Mouse (Mus musculus) T-helper 2 cell (primary cell): ENCODE measurements around the gene Bbs2.

ENCODE experiments used
- in situ Hi-C: fragments of 300-600 bp; cut with MboI, MseI; formaldehyde crosslinking; loops from one replicate; pipeline ENCODE4 v1.15.1; 2025; ENCODE audit warnings: high pct_unique_total_duplicates

Gene Bbs2

GRCm38 (mm10) chr8:94098996-94099395 lies 268 bp upstream of the Bbs2 start:
- in situ Hi-C loops, result loop anchor here (5.0 kb wide), 1 partner anchor 62 kb away; the partner anchor contains the start of genes Nudt21 and Ogfod1

- in situ Hi-C loops, result no loop called here
Observed at GRCm38 (mm10) chr8:94094281-94094680, 4.4 kb downstream of the Bbs2 start.

DNA sequence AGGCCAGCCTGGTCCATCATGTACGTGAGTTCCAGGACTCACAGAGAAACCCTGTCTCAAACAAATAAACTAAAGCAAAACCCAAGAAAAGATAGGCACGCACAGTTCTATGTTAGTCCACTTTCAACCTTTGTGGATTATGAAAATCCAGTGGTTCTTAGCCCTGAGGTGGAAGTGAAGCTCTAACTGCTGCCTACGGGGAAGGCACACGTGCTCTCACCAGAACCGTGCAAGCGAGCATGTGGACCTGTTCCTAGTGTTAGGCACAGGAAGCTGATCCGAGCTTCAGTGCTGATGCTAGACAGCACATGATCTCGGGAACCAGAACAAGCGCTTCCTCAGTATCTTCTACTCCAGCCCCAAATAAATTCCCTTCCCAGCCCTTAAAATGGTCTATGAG lies 5.9 kb downstream of the Bbs2 start:
- in situ Hi-C loops, result no loop called here

DNA sequence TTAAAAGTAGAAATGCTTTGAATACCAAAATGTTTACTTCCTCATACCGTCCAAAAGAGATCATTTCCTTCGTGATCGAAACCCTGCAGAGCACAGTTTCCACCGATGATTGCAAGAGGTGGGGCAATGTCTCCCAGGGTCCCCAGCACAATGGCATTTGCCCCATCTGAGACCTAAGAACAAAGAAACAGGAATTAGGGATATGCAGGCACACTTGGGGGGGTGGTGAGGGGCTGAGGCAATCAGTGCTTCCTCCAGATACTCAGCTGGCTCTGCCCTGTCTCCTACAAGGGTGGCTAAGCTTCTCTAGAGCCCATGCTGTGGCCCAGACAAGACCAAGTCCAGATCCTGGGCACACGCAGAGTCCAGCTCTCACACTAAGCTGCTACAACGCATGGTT lies 9.0 kb downstream of the Bbs2 start:
- in situ Hi-C loops, result no loop called here

GRCm38 (mm10) chr8:94087964-94088363 lies 10.8 kb downstream of the Bbs2 start:
- in situ Hi-C loops, result no loop called here

GRCm38 (mm10) chr8:94076461-94077192 lies 22.1 kb downstream of the Bbs2 start:
- in situ Hi-C loops, result no loop called here

DNA sequence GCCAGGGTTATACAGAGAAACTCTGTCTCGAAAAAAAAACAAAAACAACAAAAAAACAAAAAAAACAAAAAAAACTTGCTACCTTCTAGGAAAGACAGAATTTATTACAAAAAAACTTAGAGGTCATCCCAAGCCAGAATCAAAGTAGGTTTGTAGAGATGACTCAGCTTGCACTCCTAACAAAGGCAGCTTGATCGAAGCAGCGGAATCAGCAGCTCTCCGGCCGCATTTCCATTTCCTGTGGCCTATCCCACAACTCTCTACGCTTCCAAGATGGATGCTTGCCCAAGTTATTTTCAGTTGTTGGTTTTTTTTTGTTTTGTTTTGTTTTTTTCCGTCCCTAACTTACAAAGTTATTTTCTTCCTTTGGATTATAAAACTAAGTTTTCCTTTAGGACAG lies 29.9 kb downstream of the Bbs2 start:
- in situ Hi-C loops, result no loop called here

DNA sequence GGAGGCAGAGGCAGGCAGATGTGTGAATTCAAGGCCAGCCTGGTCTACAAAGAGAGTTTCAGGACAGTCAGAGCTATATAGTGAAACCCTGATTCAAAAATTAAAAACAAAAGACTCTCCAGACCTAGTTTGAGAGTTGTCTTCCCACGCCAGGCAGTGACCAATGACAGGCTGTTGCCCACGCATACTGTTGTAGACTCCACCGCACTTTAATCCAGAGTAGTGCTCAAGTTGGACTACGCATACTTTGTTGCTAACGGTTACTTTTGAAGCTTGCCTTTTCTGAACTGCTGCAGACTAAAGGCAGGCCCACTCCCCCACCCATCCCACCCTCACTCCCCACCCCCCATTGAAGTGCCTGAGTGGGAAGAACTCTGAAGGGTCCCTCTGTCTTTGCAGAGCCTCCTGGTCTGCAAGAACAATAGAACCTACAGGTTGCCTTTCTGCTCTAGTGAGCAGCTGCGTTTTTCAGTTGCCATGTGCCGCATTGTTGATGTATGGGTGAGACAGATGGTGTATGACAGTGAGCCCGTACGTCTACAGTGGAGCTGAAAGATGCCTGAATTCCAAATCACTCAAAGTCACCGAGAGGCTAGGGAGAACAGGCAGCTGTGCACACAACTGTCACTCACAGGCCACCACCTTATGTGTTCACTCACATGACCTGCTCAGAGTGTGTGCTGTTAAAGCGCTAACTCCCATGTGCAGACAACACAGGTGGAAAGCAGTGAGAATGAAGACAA lies 32.4 kb downstream of the Bbs2 start:
- in situ Hi-C loops, result no loop called here

DNA sequence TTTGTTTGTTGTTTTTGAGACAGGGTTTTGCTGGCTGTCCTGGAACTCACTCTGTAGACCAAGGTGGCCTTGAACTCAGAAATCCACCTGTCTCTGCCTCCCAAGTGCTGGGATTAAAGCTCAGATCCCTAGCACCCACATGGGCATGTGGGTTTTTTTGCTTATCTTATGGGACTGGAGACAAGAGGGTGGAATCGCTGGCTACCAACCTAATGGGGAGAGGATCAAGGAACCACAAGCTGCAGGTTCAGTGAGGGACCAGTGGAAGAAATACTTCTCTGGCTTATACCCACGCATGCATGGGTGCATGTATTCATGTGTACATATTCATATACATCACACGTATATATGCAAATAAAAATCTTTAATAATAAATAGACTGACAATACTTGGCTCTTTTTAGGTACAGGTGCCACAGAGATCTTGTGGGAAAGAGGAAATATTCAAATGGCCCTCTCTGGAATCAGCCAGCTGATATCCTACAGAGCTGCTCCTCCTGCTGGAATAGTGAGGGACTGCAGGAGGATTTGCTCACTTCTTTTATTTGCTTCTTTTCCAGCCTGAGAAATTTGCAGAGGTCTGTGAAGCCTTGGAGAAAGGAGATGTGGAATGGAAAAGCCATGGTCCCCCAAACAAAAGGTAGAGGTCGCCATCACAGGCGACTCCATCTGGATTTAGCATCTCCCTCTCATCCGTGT lies 41.4 kb downstream of the Bbs2 start:
- in situ Hi-C loops, result no loop called here

DNA sequence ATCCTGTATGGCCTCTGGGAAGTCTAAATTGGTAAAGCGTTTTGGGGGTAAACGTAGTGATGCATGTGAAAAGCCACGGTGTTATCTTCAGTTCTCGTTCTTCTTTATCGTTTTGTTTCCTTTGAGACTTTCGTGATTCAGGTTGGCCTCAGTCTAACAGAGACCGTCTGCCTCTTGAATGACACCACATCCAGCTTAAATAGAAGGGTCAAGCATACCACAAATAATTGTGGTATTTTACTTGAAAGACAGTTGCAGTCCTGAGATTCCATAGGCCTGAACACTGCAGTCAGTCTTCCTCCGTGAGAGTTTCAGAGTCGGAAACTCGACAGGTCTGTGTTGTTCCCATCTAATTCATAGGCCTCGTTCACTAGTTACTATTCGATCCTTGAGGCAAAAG lies 46.0 kb downstream of the Bbs2 start:
- in situ Hi-C loops, result no loop called here

DNA sequence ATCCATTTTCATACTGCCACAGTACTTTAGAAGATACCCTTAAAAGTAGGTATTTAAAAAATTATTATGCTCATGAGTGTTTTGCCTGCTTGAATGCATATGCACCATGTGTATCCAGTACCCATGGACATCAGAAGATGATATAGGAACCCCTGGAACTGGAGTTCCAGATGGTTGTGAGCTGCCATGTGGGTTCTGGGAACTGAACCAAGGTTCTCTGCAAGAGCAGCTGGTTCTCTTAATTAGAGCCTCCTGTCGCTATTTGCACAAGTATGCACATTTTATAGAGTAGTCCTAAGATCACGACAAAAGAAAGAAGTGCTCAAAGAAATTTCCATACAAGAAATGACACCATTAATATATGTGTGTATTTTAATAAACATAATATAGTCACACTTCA lies 50.9 kb downstream of the Bbs2 start:
- in situ Hi-C loops, result no loop called here

DNA sequence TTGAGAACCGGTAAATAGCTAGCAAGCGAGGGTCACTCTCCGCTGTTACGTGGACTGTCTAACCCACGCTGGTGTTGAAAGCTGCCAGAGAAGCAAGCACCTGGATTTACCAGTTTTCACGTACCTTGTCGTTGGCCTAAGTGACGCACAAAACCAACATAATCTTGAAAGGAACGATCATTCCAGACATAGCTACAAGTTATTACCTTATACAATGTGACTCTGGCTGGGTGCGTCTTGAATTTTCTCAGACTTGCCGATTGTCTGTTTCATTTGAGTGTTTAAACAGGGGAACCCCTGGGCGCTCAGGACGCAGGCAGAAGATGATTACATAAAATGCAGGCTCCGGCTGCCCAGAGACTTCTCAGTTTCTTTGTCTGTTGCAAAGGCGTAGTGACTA lies 60.9 kb downstream of the Bbs2 start:
- in situ Hi-C loops, result loop anchor here (5.0 kb wide), 1 partner anchor 59 kb away; the partner anchor contains the start of gene Bbs2

DNA sequence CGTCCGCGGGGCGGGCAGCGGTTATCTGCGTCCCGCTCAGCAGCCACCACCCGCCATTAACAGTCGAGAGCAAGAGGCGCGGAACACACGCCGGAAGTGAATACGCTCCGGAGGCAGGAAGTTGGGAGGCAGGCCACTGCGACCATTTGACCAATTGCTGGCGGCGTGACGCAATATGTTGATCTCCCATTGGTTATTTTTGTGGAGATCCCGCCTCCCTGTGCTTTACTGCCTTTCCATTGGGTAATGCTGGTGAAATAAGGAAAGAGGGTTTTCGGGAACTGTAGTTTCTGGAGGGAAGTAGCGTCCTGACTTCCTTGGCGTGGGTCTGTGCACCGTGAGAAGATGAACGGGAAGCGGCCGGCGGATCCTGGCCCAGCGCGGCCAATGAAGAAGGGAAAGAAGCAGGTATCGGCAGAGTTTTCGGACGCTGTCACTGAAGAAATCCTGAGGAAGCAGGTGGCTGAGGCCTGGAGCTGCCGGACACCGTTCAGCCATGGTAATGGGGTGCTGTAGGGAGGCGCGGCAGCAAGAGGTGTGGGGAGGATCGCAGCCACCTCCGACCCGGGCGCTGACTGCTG lies 61.7 kb downstream of the Bbs2 start, which contains the start of the genes Nudt21 and Ogfod1:
TSS of gene Nudt21 (minus strand) at position 88 of the 581 bp plus-strand sequence.
TSS of gene Ogfod1 (plus strand) at position 255 of the 581 bp plus-strand sequence.
- in situ Hi-C loops, result loop anchor here (5.0 kb wide), 1 partner anchor 60 kb away; the partner anchor contains the start of gene Bbs2

DNA sequence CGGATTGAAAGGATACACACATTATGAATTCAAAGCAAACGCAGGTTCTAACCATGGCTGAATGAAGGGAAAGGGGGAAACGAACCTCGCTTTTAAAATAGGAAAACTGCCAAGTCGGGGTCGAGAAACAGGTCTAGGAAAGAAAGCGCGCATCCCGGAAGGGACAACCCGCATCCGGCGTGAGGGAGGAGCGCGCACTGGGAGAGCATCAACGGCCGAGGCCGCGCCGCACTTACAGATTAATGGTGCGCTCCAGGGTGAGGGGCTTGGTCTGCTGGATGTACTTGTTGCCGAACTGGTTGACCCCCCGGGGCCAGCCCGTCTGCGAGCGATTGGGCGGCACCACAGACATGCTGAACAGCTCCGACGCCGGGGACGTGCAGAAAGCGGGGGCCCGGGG lies 62.2 kb downstream of the Bbs2 start:
- in situ Hi-C loops, result loop anchor here (5.0 kb wide), 1 partner anchor 61 kb away; the partner anchor contains the start of gene Bbs2

DNA sequence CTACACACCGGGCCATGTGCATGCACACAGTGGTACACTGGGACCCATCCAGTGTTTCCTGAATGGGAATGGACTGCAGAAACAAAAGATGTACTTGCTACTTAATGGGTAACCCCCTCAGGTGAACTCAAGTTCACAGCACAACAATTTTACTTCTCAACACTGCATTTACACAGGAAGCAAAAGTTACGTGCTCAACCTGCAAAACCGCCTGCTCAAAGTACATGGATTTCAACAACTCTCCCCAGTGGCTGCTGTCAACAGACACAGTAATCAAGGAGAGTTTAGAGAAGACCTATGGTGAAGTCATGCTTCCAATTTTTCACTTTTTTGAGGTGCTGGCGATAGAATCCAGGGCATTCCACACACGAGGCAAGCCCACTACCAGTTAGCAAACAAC lies 63.5 kb downstream of the Bbs2 start:
- in situ Hi-C loops, result loop anchor here (5.0 kb wide), 1 partner anchor 62 kb away; the partner anchor contains the start of gene Bbs2

DNA sequence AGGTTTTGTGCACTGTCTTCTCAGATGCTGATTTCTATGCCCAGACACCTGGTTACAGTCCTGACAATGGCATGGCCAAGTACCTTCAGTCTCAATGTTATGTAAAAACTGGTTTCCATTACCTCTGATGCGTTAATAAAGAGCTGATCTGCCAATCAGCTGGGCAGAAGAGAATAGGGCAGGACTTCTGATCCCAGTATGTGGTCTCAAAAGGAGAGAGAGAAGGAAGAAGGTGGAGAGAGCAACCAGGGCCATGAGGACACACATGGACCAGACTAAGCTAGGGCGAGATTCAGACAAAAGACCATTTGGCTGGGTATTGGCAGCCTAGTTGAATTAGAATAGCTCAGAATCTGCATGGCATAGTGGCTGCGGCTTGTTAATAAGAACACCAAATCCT lies 65.1 kb downstream of the Bbs2 start:
- in situ Hi-C loops, result no loop called here

DNA sequence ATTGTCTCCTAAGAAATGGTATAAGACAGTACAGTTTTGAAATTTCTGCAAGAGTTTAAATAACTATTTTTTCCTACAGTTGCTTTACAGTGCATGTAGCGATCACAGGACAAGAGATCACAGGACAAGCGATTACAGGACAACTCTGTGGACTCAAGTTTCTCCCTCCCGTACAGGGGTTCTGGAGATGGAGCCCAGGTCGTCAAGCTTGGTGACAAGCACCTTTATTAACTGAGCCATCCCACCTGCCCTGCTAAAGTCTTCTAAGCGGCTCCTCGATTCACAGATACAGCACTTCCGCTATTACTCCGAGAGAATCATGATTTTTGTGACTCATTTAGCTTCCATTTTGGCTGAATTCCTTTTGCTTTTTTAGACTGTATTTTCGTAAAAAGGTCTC lies 69.0 kb downstream of the Bbs2 start:
- in situ Hi-C loops, result no loop called here

- in situ Hi-C loops, result loop anchor here (25.0 kb wide), 1 partner anchor 813 kb away; the partner anchor contains the start of genes Ciapin1 and Coq9
Observed at GRCm38 (mm10) chr8:94023916-94024315, 74.8 kb downstream of the Bbs2 start.
